Mouse (Mus musculus): Measurements from ENCODE around the gene Ece2.
"Not testable (repeated sequence)": the region's sequence is repeated elsewhere in the genome, so short reads cannot be mapped to it uniquely, and the experiment has no call there.

The Ece2 gene

GRCm38 (mm10) chr16:20621991-20622685, 7.5 kb upstream of the Ece2 start:
- peak; percentile 59 to 73 for DNase-seq (ENCODE audit: low spot score in 2 of 2)

DNA sequence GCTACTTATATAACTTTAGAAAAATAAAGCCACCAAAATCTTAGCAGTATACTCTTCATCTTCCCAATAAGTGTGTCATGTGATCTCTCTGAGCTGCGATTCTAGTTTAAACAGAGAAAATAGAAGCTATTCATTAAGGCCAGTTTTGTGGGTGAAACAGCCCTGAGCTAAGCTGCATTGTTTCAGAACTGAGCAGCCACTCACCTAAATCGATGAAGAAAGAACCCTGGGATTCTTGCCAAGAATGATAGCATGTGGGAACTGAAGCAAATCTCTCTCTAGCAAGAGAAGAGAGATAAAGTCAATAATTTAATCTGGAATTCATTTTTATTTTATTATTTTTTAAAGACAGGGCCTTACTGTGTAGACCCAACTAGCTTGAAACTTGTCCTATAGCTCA, 6.4 kb upstream of the Ece2 start:
- no peak for DNase-seq (ENCODE audit: low spot score in 2 of 2)

- DNase-seq (ENCODE audit: low spot score in 2 of 2), result peak in 1 of 2 experiments; percentile 43
Measured at GRCm38 (mm10) chr16:20628871-20629391, 697 bp upstream of the Ece2 start.

DNA sequence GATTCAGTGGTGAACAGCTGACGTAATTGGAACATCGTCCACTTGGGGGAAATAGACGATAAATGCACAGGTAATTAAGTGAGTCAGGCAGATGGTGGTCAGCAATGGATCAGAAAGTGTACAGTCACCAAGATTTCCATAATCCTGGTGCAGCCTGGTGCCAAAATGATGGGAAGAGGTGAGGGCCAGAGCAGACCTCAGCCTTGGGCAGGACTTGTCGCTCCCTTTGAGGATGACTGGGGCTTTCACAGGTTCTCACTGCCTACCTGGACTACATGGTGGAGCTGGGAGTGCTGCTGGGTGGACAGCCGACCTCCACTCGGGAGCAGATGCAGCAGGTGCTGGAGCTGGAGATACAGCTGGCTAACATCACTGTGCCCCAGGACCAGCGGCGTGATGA, 7.8 kb downstream of the Ece2 start:
- DNase-seq (ENCODE audit: low spot score in 2 of 2), result no peak

GRCm38 (mm10) chr16:20638367-20638766, 8.7 kb downstream of the Ece2 start:
- peak in 1 of 2 experiments; percentile 16 for DNase-seq (ENCODE audit: low spot score in 2 of 2)

DNA sequence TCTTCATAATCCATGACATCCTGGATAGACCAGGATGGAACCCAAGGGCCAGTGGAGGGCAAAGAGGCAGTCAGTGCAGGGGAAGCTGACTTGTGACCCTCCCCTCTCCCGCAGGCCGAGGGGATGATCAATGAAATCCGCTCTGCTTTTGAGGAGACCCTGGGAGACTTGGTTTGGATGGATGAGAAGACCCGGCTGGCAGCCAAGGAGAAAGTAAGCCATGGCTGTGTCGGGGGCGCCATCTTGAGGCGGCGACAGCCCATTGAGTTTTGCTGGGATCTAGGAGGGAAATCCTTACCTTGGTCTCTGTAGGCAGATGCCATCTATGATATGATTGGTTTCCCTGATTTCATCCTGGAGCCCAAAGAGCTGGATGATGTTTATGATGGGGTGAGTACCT, 12.5 kb downstream of the Ece2 start:
- DNase-seq (ENCODE audit: low spot score in 2 of 2), result peak in 1 of 2 experiments; percentile 40

DNA sequence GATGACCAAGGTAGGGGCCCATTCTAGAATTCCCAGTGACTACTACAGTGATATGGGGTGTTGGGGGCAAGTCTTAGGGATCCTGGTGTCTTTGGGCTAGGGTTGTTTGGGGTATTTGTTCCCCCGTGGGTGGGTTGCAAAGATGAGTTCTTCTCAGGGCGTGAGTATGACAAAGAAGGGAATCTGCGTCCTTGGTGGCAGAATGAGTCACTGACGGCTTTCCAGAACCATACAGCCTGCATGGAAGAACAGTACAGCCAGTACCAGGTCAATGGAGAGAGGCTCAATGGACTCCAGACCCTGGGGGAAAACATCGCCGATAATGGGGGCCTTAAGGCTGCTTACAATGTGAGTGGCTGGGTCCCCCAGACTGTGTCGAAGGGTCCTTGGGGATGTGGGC, 14.3 kb downstream of the Ece2 start:
- no peak for DNase-seq (ENCODE audit: low spot score in 2 of 2)

GRCm38 (mm10) chr16:20651076-20651946, 21.7 kb downstream of the Ece2 start, which contains the start of gene Psmd2:
Gene Psmd2, plus strand, starts transcription at chr16:20651652.
- DNase-seq (ENCODE audit: low spot score in 2 of 2), result peak; percentile 92 to 94

- DNase-seq (ENCODE audit: low spot score in 2 of 2), result no peak
Measured at GRCm38 (mm10) chr16:20651947-20652310, 22.3 kb downstream of the Ece2 start.

- no peak for DNase-seq (ENCODE audit: low spot score in 2 of 2)
Measured at GRCm38 (mm10) chr16:20653315-20653714, 23.7 kb downstream of the Ece2 start.

- no peak for DNase-seq (ENCODE audit: low spot score in 2 of 2)
Measured at GRCm38 (mm10) chr16:20657661-20658060, 28.0 kb downstream of the Ece2 start.

GRCm38 (mm10) chr16:20668013-20668412, 38.4 kb downstream of the Ece2 start, which contains the start of gene Eif4g1:
Gene Eif4g1, plus strand, starts transcription at chr16:20668313.
- DNase-seq (ENCODE audit: low spot score in 2 of 2), result not testable (repeated sequence)

DNA sequence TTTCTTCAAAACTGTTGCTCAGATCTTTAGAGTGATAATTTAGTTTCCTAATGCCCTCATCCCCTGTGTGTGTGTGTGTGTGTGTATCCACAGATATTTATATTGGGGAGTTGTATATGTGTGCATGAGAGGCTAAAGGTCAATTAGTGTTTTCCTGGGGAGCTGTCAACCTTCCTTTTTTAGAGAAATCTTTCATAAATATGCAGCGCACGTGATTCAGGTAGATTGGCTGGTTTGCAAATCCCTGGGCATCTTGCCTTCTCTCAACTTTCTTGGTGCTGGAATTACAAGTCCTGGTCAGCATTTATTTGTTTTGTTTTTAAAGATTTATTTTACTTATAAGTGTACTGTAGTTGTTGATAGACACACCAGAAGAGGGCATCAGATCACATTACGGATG, 40.7 kb downstream of the Ece2 start:
- no peak for DNase-seq (ENCODE audit: low spot score in 2 of 2)

GRCm38 (mm10) chr16:20671886-20672285, 42.3 kb downstream of the Ece2 start:
- no peak for DNase-seq (ENCODE audit: low spot score in 2 of 2)

DNA sequence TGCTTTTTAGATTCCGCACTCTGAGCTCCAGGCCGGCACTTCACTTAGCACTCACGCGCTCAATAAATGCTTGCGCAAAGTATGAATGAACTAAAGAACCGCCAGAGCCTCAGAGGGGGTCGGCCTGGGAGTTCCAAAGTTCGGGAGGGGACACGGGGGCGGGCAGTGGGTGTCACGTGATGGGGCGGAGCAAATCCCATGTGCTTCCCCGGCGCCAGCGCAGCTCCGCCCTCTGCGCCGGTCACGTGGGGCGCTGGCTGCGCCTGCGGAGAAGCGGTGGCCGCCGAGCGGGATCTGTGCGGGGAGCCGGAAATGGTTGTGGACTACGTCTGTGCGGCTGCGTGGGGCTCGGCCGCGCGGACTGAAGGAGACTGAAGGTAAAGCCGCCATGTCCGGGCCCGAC, 42.9 kb downstream of the Ece2 start:
- peak; percentile 93 to 94 for DNase-seq (ENCODE audit: low spot score in 2 of 2)

DNA sequence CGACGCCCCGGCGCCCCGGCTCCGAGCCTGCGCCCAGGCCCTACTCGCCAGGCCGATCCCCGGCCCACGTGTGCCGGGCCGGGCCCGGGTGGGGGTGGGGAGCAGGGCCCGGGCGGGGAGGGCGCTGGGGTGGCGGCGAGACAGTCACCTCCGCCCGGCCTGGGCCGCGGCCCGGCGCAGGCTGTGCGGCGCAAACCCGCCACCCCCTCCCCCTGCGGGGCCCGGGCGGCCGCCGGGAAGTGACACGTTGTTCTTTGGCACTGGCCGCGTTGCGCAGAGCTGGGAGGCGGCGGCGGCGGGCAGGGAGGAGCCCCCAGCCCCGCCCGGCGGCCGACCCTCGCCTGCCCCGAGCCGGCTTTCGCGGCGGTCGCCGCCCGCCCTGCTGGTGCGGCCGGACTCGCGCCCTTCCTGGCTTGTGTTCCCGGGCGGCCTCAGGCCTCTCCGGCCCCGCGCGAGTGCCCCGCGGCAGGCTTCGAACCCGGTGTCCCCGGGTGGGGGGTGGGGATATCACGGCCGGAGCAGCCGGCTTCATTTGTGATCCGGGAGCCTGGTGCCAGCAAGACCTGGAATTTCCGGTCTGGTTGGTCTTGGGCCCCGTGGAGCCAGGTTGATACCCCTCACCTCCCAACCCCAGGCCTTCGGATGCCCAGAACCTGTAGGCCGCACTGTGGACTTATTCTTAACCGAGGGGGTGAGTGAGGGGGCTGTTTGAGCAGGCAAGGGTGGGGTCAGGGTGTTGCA, 43.5 kb downstream of the Ece2 start:
- DNase-seq (ENCODE audit: low spot score in 2 of 2), result peak in 1 of 2 experiments; percentile 33

DNA sequence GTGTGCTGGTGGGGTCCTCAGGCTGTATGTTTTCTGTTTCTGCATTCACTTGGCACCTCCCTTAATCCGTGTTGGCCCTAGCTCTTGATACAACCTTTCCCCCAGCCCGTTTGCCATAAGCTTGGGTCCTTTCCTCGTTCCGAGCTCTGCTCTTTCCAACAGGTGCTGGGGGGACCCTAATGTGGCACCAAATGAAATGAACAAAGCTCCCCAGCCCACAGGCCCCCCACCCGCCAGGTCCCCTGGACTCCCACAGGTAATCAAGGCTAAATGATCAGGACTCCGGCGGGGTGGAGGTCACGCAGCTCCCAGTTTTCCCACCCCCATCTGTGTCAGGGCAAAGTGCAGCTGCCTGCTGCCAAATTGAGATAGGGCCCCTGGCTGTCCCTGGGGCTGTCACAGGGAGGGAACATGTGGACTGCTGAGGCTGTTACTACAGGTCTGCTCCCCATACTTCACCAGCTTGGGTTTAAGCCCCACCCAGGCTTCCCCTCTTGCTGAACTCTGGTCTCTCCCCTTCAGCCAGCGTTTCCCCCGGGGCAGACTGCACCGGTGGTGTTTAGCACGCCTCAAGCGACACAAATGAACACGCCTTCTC, 44.2 kb downstream of the Ece2 start:
- no peak for DNase-seq (ENCODE audit: low spot score in 2 of 2)

DNA sequence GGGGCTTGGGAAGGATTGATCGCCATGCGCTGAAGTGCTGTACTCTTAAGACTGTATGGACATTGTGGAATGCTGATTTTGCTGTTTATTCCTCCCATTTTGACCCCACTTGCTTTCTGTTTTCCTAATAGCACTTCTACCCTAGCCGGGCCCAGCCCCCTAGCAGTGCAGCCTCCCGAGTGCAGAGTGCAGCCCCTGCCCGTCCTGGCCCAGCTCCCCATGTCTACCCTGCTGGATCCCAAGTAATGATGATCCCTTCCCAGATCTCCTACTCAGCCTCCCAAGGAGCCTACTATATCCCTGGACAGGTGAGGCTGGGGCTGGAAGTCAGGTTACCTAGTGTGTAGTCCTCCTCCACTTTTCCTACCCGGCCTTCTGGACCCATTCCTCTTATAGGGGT, 45.6 kb downstream of the Ece2 start:
- no peak for DNase-seq (ENCODE audit: low spot score in 2 of 2)

DNA sequence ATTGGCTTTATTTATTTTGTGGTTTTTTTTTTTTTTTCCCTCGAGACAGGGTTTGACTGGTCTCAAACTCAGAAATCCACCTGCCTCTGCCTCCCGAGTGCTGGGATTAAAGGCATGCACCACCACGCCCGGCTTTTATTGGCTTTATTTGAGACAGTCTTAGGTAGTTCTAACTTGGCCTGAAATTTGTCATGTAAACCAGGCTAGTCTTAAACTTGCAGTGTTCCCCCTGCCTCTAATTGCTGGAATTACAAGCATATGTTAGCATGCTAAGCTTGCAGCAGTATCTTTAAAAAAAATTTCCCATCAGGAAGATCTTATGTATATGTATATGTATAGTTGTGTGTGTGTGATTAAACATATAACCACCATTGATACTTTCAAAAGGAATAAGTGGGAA, 47.1 kb downstream of the Ece2 start:
- DNase-seq (ENCODE audit: low spot score in 2 of 2), result no peak

DNA sequence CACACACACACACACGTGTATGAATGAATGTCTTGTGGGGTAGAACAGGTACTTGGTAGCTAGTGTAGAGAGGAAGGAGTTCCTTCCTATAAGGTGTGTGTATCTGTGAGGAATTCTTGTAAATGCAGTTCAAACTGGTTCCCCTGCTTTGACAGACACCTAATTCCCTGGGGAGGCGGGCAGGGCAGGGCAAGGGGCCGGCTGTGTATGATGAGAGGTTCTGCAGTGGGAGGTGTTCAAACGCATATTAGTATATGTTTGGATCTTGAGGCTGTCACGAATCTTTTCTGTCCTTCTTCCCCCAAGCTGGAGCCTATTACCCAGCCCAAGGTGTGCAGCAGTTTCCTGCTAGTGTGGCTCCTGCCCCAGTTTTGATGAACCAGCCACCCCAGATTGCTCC, 47.8 kb downstream of the Ece2 start:
- DNase-seq (ENCODE audit: low spot score in 2 of 2), result no peak

GRCm38 (mm10) chr16:20677974-20678675, 48.5 kb downstream of the Ece2 start:
- DNase-seq (ENCODE audit: low spot score in 2 of 2), result peak in 1 of 2 experiments; percentile 64
